Mouse (Mus musculus): ENCODE results near the gene Afp. TPM values are rescaled to one million over a fixed set of nuclear protein-coding genes. Genes with fewer than 3 reads are reported as not detected.

Afp gene
- total RNA-seq, 2 experiments from 2014 or later = not detected

GRCm38 (mm10) chr5:90478886-90479285 lies 11.7 kb upstream of the Afp start:
- H3K4me3 ChIP-seq = no peak overlapping the region
- H3K27ac ChIP-seq = no peak overlapping the region
- DNase-seq (ENCODE audit: low spot score in 2 of 2) = no peak
- no peak for TF ChIP-seq CTCF (conservative IDR thresholded peaks at IDR 0.05)

DNA sequence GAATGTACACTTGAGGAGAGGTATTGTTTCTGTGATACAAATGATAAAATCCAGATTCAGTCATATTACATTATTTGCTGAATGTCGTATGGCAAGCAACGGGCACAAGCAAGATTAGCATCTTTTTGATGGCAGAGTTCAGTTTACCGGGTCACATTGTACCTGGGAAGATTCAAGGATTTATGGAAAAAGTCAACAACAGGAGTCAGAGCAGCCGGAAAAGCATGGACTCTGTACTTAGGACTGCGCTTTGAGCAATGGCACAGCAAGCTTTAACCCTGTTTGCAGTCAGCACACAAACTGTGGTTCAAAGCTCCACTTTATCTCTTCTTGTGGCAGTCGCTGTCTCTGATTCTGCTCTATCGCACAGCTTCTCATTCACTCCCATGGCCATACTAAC lies 4.9 kb upstream of the Afp start:
- no peak overlapping the region for H3K27ac ChIP-seq
- no peak for TF ChIP-seq CTCF (conservative IDR thresholded peaks at IDR 0.05)
- no peak overlapping the region for H3K4me3 ChIP-seq
- DNase-seq (ENCODE audit: low spot score in 2 of 2) = no peak

DNA sequence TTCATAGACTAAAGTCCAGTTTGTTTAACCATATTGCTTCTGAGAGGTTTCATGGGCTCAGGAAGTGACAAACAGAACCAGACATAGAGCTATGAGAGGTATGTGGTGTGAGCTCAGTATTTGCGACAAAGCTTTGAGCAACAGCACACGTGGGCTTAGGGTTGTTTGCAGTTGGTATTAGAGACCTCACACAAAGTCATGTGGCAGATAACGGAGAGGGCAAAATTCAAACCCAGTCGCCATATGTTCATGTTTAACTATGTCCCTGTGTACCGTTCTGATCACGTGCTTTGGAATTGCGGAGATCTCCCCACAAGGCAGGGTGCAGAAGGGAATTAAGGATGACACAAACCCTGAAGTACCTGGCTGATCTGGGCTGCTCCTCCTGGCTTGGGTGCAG lies 2.2 kb upstream of the Afp start:
- no peak for TF ChIP-seq CTCF (conservative IDR thresholded peaks at IDR 0.05)
- H3K27ac ChIP-seq = no peak overlapping the region
- DNase-seq (ENCODE audit: low spot score in 2 of 2) = no peak
- no peak overlapping the region for H3K4me3 ChIP-seq

DNA sequence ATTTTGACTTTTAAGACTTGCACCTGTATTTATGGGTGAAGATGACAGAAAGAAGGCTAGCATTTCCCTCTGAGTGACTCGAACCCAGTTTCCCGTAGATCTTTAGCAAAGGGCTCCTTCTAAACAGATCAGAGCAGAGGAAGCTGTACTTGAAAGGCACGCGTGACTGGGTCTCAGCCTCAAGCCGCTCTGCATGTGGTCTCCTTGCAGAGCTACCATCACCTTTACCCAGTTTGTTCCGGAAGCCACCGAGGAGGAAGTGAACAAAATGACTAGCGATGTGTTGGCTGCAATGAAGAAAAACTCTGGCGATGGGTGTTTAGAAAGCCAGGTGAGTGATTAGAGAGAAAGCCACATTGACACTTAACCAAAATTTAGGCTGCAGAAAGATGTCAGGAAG lies 1.9 kb downstream of the Afp start:
- H3K4me3 ChIP-seq = no peak overlapping the region
- DNase-seq (ENCODE audit: low spot score in 2 of 2) = no peak

DNA sequence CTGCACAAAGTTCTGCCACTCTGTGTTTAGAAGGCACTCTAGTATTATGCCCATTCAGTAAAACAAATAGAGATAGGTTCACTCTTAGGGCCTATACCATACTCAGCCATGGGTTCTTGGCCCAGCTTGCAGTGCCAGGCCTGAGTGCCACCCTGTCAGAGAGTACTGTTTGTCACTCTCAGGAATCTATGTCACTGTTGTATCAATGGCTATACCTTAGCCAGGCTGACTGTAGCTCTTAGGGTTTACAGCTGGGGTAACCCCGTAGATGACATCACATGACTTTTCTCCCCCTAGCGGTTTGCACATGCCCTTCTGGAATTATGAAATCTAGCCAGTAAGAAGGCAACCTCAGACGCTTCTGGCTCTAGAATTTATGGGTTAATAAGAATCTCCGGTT lies 3.8 kb downstream of the Afp start:
- no peak for TF ChIP-seq CTCF (conservative IDR thresholded peaks at IDR 0.05)
- Histone ChIP-seq H3K27ac (no peak overlapping the region), H3K4me3 (no peak overlapping the region)
- no peak for DNase-seq (ENCODE audit: low spot score in 2 of 2)

More for the DNA sequence above, 1.9 kb downstream of the Afp start:
- H3K27ac ChIP-seq = no peak overlapping the region
- TF ChIP-seq CTCF (conservative IDR thresholded peaks at IDR 0.05) = no peak

DNA sequence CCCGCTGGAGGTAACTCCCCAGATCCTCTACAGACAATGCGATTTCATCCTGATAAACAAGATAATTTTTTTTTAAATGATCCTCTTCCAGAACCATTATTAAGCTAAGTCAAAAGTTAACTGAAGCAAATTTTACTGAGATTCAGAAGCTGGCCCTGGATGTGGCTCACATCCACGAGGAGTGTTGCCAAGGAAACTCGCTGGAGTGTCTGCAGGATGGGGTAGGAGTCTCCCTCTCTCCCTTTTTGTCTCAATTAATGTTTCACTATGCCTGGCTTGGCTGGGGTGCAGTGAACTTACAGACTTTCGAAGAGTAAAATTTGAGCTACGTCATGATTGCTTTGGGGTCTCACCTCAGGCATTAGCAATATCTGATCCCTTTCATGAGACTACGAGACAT lies 9.0 kb downstream of the Afp start:
- H3K4me3 ChIP-seq = no peak overlapping the region
- no peak for TF ChIP-seq CTCF (conservative IDR thresholded peaks at IDR 0.05)
- no peak overlapping the region for H3K27ac ChIP-seq
- DNase-seq (ENCODE audit: low spot score in 2 of 2) = peak; percentile 4 to 16

- DNase-seq (ENCODE audit: low spot score in 2 of 2) = peak; percentile 69 to 83
- Histone ChIP-seq H3K4me3 (no peak overlapping the region), H3K27ac (no peak overlapping the region)
- TF ChIP-seq CTCF (conservative IDR thresholded peaks at IDR 0.05) = peak; percentile 100
Observed at GRCm38 (mm10) chr5:90500714-90501113, 10.2 kb downstream of the Afp start.

GRCm38 (mm10) chr5:90501752-90502151 lies 11.2 kb downstream of the Afp start:
- TF ChIP-seq CTCF (conservative IDR thresholded peaks at IDR 0.05) = no peak
- no peak for DNase-seq (ENCODE audit: low spot score in 2 of 2)
- Histone ChIP-seq H3K4me3 (no peak overlapping the region), H3K27ac (no peak overlapping the region)

DNA sequence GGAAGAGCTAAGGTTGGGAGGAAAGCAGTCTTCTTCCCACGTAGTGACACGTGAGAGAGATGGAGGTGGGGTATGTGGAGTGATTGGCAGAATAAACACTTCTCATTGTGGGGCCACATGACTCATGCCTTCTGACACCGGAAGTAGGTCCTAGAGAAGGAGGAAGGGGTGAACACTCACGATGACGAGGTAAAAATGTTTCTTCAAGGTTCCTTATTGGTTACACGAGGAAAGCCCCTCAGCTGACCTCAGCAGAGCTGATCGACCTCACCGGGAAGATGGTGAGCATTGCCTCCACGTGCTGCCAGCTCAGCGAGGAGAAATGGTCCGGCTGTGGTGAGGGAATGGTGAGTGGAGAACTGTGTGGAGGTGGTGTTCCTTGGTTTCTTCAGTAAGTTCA lies 14.2 kb downstream of the Afp start:
- DNase-seq (ENCODE audit: low spot score in 2 of 2) = no peak
- H3K4me3 ChIP-seq = no peak overlapping the region
- no peak overlapping the region for H3K27ac ChIP-seq
- TF ChIP-seq CTCF (conservative IDR thresholded peaks at IDR 0.05) = no peak

DNA sequence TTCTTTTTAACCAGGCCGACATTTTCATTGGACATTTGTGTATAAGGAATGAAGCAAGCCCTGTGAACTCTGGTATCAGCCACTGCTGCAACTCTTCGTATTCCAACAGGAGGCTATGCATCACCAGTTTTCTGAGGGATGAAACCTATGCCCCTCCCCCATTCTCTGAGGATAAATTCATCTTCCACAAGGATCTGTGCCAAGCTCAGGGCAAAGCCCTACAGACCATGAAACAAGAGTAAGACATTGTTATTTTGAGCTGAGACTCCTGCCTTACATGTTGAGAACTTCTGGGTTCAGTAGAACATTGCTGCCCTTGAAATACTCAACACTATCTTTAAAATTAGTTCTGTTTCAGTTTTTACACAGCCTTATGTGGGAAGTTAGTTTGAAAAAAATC lies 16.0 kb downstream of the Afp start:
- no peak for DNase-seq (ENCODE audit: low spot score in 2 of 2)
- no peak overlapping the region for H3K27ac ChIP-seq
- no peak for TF ChIP-seq CTCF (conservative IDR thresholded peaks at IDR 0.05)
- no peak overlapping the region for H3K4me3 ChIP-seq

GRCm38 (mm10) chr5:90507411-90507949 lies 16.9 kb downstream of the Afp start:
- Histone ChIP-seq H3K4me3 (no peak overlapping the region), H3K27ac (no peak overlapping the region)
- no peak for DNase-seq (ENCODE audit: low spot score in 2 of 2)
- no peak for TF ChIP-seq CTCF (conservative IDR thresholded peaks at IDR 0.05)

DNA sequence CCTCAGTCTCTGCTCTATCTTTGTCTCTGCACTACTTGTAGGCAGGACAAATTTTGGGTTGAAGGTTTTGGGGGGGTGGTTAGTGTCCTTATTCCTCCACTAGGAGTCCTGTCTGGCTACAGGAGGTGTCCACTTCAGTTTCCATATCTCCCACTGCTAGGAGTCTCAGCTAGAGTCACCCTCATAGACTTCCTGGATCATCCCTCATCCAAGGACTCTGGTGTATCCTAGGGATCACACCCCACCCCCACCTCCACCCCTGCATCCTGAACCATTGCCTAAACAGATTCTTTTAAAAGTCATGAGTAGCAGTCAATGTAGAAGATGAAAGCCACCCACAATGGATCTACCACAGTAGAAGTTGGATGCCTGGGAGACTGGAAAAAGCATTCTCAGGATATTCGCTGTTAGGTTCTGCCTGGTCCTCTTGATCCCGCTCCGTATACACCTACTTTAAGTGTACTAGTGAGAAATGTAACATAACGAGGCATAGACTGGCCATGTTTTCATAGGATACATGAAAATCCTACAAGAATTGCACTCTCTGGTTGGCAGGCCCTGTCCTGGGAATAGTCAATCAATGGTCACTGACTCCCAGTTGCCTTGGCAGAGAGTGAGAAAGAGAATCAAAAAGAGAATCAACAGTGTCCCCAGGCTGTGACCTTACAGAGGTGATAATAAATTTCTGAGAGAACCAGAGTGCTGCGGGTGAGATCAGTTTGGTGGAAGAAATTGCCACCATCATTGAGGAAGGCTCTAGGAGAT lies 19.5 kb downstream of the Afp start:
- no peak overlapping the region for H3K4me3 ChIP-seq
- TF ChIP-seq CTCF (conservative IDR thresholded peaks at IDR 0.05) = no peak
- no peak for DNase-seq (ENCODE audit: low spot score in 2 of 2)

DNA sequence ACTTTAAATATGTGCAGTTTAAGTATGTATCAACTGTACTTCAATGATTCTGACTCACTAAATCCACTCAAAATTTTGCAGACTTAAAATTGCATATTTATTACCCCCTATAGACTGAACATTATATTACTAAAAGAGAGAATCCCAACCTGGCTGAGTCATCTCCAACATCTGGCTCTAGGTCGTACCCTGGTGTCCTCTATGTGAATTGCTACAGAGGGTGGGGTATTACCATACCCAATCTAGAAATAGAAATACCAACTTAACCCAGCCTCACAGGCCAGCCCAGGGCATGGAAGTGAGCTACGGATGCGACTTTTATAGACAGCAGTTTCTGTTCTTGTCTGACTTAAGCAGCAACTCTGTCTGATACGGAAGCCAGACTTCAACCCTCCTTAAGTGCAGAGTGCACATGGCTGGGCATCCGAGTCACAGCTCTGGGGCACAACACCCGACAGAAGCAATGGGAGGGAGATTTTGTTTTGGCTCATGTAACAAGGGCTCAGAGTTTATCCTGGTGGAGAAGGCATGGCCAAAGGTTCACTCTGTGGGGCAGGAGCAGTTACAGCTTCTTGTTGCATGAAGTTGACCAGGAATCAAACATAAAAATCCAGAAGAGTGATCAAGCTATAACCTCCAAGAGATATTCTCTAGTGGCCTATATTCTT lies 21.9 kb downstream of the Afp start:
- no peak for DNase-seq (ENCODE audit: low spot score in 2 of 2)
- TF ChIP-seq CTCF (conservative IDR thresholded peaks at IDR 0.05) = peak; percentile 17; the same call in 1 of the 2 replicates
- Histone ChIP-seq H3K4me3 (no peak overlapping the region), H3K27ac (no peak overlapping the region)

More for the DNA sequence above, 19.5 kb downstream of the Afp start:
- no peak overlapping the region for H3K27ac ChIP-seq

DNA sequence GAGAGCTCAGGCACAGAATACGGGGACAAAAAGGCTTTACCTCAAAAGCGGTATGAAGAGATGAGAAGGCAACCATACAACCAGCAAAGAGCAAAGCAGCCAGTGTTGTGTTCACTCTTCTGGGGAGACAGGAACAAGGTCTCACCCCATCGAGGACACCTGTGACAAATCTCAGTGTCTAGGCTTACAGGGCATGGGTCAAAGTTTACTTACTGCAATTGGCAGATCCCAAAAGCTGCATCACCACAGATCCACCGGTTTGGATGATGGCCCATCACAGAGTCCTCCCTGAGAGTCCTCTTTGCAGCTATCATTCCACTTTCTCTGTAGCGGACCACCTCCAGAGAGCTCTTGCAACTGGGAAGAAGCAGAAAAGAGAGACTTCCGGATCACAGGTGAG lies 25.0 kb downstream of the Afp start:
- no peak overlapping the region for H3K4me3 ChIP-seq
- H3K27ac ChIP-seq = no peak overlapping the region
- DNase-seq (ENCODE audit: low spot score in 2 of 2) = no peak
- no peak for TF ChIP-seq CTCF (conservative IDR thresholded peaks at IDR 0.05)

All from layer of hippocampus, adult 2 months (tissue).